Mouse (Mus musculus) neural tube, embryonic 11.5 days (tissue): ENCODE results near the gene Eif1ax. TPM values are rescaled to one million over a fixed set of nuclear protein-coding genes. Genes with fewer than 3 reads are reported as not detected.
"Not testable (repeated sequence)": the region's sequence is repeated elsewhere in the genome, so short reads cannot be mapped to it uniquely, and the experiment has no call there.

Source experiments
- ATAC-seq: fragments of 200-750 bp; cut with Nextera tagmentation; 2 replicates; pipeline ENCODE4 v1.8.0; 2017; ENCODE audit warnings: moderate number of reproducible peaks, mild to moderate bottlenecking, moderate TSS enrichment, moderate library complexity; ENCODE audit not compliant: insufficient read depth, low FRiP score, low TSS enrichment
- DNase-seq: peaks from one replicate; pipeline ENCODE4 v3.0.0-alpha.2; 2015; ENCODE audit warnings: low spot score
- H3K27ac ChIP-seq: fragments of 300-500 bp; sonication (generic); 2 replicates; pipeline ENCODE4 v1.5.1; 2014; ENCODE audit warnings: low read depth, mild to moderate bottlenecking, low read length
- H3K27me3 ChIP-seq: fragments of 300-500 bp; sonication (generic); 2 replicates; pipeline ENCODE4 v1.6.1; 2014; ENCODE audit warnings: mild to moderate bottlenecking, low read length, mixed read lengths; ENCODE audit not compliant: control insufficient read depth, insufficient read depth
- H3K36me3 ChIP-seq: fragments of 300-500 bp; sonication (generic); 2 replicates; pipeline ENCODE4 v1.6.1; 2014; ENCODE audit warnings: mild to moderate bottlenecking, low read length, moderate library complexity, mixed read lengths; ENCODE audit not compliant: control insufficient read depth, insufficient read depth
- H3K4me1 ChIP-seq: fragments of 300-500 bp; sonication (generic); 2 replicates; pipeline ENCODE4 v1.6.1; 2014; ENCODE audit warnings: low read length, mixed read lengths; ENCODE audit not compliant: control insufficient read depth, insufficient read depth
- H3K4me2 ChIP-seq: fragments of 300-500 bp; sonication (generic); 2 replicates; pipeline ENCODE4 v1.6.1; 2014; ENCODE audit warnings: low read depth, mild to moderate bottlenecking, moderate library complexity
- H3K4me3 ChIP-seq: fragments of 300-500 bp; sonication (generic); 2 replicates; pipeline ENCODE4 v1.5.1; 2014; ENCODE audit warnings: low read depth, low read length
- H3K9ac ChIP-seq: fragments of 300-500 bp; sonication (generic); 2 replicates; pipeline ENCODE4 v1.6.1; 2014; ENCODE audit warnings: mild to moderate bottlenecking, low read length
- H3K9me3 ChIP-seq: fragments of 300-500 bp; sonication (generic); 2 replicates; pipeline ENCODE4 v1.6.1; 2016; ENCODE audit warnings: low read length; ENCODE audit not compliant: control insufficient read depth
- WGBS: fragments of 180-500 bp; shearing (Covaris S2); extraction: QIAGEN DNeasy Blood & Tissue Kit; methylation state at CpG from one replicate; pipeline ENCODE4 v1.1.7; 2014; 5-methylcytosine and 5-hydroxymethylcytosine counted together
- polyA plus RNA-seq: library from polyadenylated mRNA; unstranded; fragments of >200 nt; fragmentation: Nextera tagmentation; extraction: Ambion mirVana; gene quantifications from 2 replicates; pipeline ENCODE4 v1.2.1, GENCODE M21; 2014

Gene Eif1ax
- polyA plus RNA-seq, 1 experiment from 2014 or later: 138 TPM

DNA sequence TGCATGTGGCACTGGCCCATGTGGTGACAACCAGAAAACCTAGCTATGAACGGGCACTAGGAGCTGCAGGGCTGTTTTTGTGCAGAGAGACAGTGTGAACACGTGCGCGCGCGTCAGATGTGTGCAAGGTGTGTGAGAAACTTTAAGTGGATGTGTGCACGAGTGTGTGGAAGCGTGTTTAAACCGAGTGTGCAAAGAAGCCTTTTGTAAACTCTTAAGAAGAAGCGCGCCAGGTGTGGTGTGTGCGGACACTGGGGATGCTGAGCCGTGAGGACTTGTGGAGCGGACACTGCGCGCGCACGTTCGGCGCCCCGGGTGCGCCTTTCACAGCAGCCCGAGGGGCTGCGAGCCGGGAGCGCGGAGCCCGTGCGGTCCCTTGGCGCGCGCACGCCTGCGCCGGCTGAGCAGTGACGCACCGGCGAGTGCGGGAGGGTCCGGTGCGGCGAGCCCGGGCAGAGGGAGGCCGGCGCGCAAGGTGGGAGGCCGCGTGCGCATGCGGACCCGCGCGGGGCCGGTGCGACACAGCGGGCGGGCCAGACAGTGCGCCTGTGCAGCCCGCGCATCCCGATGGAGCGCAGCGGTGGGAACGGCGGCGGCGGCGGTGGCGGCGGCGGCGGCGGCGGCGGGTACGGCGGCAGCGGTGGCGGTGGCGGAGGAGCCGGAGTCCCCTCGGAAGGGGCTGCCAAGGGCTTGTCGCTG lies 42.3 kb downstream of the Eif1ax start, which contains the start of gene Map7d2:
Gene Map7d2 (plus strand): TSS at position 443 of the 699 bp plus-strand sequence.
- Histone ChIP-seq H3K36me3 (no peaks in the 10 kb centered on the region), H3K9ac (peak within 1 kb of the TSS; percentile 41), H3K27ac (no peak within 1 kb of the TSS), H3K4me1 (no peaks in the 10 kb centered on the region), H3K4me3 (peak within 1 kb of the TSS; percentile 53), H3K27me3 (no peaks in the 10 kb centered on the region), H3K9me3 (no peaks in the 10 kb centered on the region), H3K4me2 (peak within 1 kb of the TSS; percentile 85)
- DNase-seq: peak; percentile 66
- peak; percentile 86 for ATAC-seq
- 24% methylated on average over 30 of the region's 83 CpGs for WGBS

GRCm38 (mm10) chrX:159414829-159415673 lies 43.1 kb downstream of the Eif1ax start:
- H3K27me3 ChIP-seq: no peaks in the 10 kb centered on the region
- H3K4me2 ChIP-seq: peak overlapping the region; percentile 85
- DNase-seq (peak; percentile 26), ATAC-seq (peak; percentile 70)
- H3K27ac ChIP-seq: no peak overlapping the region
- WGBS: 18% methylated on average over 48 of the region's 65 CpGs
- H3K4me1 ChIP-seq: no peaks in the 10 kb centered on the region
- no peaks in the 10 kb centered on the region for H3K9me3 ChIP-seq
- no peaks in the 10 kb centered on the region for H3K36me3 ChIP-seq
- H3K9ac ChIP-seq: peak overlapping the region; percentile 41
- H3K4me3 ChIP-seq: peak overlapping the region; percentile 53

DNA sequence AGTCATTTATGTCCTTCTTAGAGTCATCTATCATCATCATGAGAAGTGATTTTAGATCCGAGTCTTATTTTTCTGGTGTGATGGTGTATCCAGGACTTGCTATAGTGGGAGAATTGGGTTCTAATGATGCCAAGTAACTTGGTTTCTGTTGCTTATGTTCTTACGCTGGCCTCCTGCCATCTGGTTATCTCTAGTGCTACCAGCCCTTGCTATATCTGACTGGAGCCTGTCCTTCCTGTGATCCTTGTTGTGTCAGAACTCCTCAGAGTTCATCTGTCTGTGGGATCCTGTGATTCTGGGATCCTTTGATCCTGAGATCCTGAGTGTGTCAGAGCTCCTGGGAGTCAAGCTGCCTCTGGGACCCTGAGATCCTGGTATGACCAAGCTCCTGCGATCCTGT lies 58.5 kb downstream of the Eif1ax start:
- WGBS: 90% methylated on average over 3 of the region's 3 CpGs
- not testable (repeated sequence) for H3K9me3 ChIP-seq, H3K36me3 ChIP-seq, ATAC-seq, H3K27me3 ChIP-seq, H3K4me3 ChIP-seq, DNase-seq, H3K27ac ChIP-seq, H3K4me1 ChIP-seq, H3K4me2 ChIP-seq, H3K9ac ChIP-seq

Other genes with a start within 250 kb of the Eif1ax start
- 6.5 and 9.3 TPM in 2 replicates for gene Rps6ka3, start 161.9 kb upstream of the Eif1ax start, polyA plus RNA-seq
- gene Map7d2, start 42.4 kb downstream of the Eif1ax start, polyA plus RNA-seq: 14.9 and 15.1 TPM in 2 replicates
- gene Bclaf3, start 154.5 kb downstream of the Eif1ax start, polyA plus RNA-seq: 25.7 and 25.9 TPM in 2 replicates